Mouse (Mus musculus) thymus, postnatal 0 days (tissue): ENCODE measurements at regions not wholly inside any gene's neighbourhood (a gene's known extent, or its start where the extent isn't known, plus 50 kb on each side); places are given as distances from the start of the nearest gene placed in this dataset.
"Not testable (repeated sequence)": the region's sequence is repeated elsewhere in the genome, so short reads cannot be mapped to it uniquely, and the experiment has no call there.

Source experiments
- DNase-seq: peaks from one replicate; pipeline ENCODE4 v3.0.0-alpha.2; 2015; ENCODE audit warnings: low spot score

DNA sequence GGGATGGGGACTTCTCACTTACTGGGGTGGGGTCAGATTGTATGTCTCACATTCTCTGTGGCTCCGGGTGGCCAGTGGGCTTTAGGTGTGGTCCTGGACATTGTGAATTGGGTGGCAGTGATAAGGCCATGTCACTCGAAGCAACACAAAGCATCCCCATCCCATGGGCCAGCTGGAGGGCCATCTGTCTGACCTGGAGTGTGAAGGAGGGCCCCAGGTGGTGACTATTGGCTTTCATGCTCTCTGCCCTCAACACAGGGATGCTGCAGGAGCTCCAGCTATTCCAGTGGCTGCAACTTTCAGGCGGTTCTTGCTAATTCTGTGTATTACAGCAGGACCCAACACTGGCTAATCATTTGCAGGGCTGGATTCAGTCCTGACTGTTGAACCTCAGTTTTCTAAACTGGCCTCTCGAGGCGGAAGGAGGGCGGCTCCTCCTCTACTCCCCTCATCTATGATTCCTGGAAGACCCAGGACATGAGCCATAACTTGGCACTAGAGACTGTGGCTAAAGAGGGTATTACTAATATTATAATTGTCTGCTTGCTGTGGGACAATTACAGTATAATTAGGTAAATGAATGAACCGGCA lies 64.1 kb downstream of the 9530068E07Rik start:
- no peak for DNase-seq

GRCm38 (mm10) chr11:52471128-52471527 lies 74.9 kb downstream of the 9530068E07Rik start:
- DNase-seq = not testable (repeated sequence)

- DNase-seq = not testable (repeated sequence)
Measured at GRCm38 (mm10) chr11:52480111-52480510, 83.9 kb downstream of the 9530068E07Rik start.

DNA sequence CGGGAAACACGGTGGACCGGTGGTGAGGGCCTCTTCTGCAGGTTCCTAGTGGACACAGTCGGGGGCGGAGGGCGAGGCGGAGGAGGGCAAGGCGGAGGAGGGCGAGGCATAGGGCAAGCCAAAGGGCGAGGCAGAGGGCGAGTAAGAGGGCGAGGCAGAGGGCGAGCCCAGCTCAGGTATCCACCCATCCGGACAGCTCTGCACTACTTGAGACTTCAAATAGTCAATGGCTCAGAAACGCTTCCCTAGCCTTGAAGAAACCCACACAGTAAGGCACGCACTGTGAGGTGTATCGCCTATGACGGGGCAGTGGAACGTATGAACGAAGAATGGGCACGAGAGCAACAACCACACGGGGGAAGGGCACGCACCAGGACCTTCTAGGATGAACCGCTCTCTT lies 84.5 kb downstream of the 9530068E07Rik start:
- not testable (repeated sequence) for DNase-seq

GRCm38 (mm10) chr11:52483534-52483933 lies 87.3 kb downstream of the 9530068E07Rik start:
- DNase-seq = not testable (repeated sequence)

DNA sequence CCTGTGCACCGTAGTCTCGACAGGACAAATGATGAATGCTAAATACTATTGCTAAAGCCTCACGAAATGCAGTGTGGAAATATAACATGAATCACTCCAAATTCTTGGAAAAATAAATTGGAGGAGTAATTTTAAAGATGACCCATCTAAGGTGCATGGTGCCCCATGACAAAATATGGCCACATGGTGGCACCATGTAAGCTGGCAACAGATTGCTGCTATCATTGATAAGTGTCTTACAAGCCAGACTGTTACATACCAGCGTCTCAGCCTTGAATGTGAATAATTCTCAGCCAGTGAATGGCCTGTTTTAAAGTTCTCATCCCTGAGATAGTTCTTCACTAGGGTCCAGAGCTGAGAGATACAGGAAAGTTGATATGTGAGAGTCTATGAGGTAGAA lies 92.3 kb downstream of the 9530068E07Rik start:
- not testable (repeated sequence) for DNase-seq

- DNase-seq = no peak
Measured at GRCm38 (mm10) chr11:52493336-52493735, 97.1 kb downstream of the 9530068E07Rik start.

DNA sequence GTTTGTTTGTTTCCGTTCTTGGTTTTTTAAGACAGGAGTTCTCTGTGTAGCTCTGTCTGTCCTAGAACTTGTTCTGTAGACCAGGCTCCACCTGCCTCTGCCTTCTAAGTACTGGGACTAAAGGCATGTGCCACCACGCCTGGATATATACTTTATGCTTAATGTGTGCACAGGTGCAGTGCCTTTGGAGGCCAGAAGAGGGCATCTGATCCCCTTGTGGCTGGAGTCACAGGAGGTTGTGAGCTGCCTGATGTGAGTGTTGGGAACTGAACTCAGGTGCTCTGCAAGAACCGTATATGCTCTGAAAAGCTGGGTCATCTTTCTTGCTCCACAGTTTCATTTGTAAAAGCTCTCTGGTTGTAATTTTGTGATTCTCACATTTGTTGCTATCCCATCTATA lies 100.7 kb downstream of the 9530068E07Rik start:
- DNase-seq = no peak

DNA sequence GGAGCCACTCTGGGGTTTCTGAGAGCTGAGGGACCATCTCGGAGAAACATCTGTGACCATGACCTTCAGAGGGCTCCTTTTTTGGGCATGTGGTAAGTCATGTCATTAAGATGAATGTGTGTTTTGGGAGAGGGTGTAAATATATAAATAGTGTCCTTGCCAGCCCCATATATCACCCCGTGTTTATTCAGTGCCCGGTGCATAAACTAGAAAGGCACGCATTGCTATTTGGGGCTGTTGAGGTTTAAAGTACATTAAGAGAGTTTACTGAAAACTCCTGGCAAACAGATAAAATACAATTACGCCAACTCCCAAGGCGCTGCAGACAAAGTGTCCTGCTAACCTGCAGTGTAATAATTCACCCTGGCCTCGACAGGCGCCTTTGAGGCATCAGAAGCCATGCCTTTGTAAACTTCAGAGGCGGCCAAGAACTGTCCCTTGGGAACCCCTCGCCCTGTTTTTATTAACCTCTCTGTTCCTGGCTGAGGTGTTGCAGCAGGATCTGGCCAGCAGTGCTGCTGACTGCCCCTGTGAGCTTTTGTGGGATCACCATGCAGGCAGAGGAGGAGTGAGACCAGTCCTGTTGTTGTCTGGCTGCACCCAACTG lies 106.6 kb downstream of the 9530068E07Rik start:
- no peak for DNase-seq

DNA sequence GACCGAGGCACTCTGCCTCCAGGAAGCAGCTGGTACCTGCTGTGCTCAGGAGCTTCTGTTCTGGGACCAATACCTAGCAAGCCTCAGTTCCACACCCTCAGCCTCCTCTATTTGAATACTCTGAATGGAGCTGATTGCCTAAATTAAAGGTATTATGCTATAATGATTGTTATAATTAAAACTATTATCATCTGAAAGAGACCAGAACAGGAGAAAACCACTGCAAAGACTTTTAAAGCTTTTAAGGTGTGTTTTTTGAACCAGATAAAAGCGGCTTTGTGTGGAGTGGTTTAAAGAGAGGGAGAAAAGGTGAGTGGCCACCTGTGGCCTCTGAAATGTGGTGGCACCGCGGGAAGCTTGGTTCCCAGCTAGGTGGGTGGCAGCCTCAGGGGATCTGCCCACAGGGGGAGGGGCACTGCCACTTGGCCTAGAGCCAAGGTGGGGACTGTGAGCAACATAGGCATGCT lies 115.6 kb downstream of the 9530068E07Rik start:
- no peak for DNase-seq

DNA sequence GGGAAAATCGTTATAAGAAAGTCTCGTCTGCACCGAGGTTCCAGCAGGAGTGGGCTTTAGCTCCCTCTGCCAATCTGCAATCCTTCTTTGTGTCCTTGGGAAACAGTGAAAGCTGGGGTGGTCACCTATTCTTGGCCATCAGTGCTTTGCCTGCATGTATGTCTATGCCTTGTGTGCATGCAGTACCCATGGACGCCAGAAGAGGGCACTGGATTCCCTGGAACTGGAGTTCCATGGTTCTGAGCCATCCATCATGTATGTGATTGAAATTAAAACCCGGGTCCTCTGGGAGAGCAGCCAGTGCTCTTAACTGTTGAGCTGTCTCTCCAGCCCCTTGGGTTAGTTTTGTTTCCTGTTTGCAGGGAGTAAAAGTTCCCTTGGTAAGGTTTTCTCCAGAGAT lies 121.1 kb downstream of the 9530068E07Rik start:
- DNase-seq = peak; percentile 20

- DNase-seq = no peak
Measured at GRCm38 (mm10) chr11:52519877-52520276, 123.6 kb downstream of the 9530068E07Rik start.

GRCm38 (mm10) chr11:52521879-52522278 lies 125.7 kb downstream of the 9530068E07Rik start:
- no peak for DNase-seq

DNA sequence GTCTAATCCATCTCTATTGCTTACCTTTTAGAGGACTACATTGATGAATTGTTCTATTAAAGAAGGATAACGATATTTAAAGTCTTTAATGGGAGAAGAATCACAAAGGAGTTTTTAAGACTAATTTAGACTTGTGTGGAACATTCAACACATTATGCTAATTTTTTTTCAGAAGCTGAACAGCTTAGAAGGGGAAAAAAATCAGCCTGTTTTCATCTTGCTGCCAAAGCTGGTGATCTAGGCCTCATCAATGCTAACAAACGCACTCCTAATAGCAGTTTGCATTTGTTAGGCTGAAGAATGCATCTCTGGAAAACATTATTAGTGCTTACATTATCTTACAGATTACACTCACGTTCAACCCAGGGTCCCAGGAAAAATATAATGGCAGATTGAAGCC lies 126.2 kb downstream of the 9530068E07Rik start:
- no peak for DNase-seq

DNA sequence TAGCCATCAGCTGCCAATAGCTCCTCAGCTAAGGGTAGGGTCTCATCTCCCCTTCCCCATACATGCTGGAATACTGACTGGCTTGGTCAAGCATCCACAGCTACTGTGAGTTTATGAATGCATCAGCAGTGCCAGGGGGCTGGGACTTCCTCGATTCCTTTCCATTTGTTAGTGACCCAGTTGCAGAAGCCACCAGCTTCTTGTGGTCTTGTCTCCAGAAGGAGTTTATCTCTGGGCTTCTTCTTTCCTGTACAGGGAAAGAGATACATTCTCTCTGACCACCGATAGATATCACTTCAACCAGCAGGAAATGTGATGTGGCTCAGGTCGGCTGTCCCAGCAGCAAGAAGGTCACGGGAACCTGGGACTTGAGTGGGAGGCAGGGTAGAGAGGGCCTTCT lies 127.0 kb downstream of the 9530068E07Rik start:
- DNase-seq = no peak

DNA sequence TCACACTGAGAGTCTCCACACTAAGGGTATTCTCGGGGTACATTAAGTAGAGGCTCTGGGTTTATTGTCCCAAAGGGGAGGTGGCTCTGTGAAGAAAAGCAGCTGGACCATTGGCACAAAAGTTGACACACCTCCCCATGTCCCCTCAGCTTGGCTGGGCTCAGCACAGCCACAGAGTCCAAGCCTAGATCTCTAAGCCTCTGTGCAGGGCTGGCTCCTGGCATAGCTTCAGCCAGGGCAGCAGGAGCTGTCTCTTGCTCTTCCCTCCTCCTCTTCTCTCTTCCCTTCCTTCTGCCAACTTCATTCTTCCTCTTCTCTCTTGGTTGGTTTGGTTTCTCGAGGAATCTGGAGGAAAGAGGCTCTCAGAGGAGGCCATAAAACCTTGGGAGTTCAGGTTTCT lies 127.4 kb downstream of the 9530068E07Rik start:
- DNase-seq = no peak

GRCm38 (mm10) chr11:52525446-52525845 lies 129.2 kb downstream of the 9530068E07Rik start:
- no peak for DNase-seq

DNA sequence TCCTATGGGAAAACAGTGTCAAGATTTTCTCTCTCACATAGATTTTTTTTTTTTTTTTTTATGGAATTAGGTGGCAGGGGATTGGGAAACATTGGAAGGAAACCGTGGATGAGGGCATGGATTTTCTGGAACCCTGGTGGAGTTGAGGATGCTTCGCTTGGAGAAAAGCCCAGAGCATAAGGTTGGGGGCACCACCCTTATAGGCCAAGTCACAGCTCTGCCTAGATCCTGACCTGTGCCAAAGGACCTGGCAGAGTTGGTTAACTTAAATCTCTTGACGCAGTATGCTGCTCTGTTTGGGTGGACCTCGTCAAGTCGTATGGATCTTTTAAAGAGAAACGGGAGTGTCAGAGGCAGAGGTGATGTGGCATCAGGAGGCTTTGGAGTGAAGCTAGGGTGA lies 130.1 kb downstream of the 9530068E07Rik start:
- no peak for DNase-seq

- no peak for DNase-seq
Measured at GRCm38 (mm10) chr11:52533379-52533778, 137.2 kb downstream of the 9530068E07Rik start.

DNA sequence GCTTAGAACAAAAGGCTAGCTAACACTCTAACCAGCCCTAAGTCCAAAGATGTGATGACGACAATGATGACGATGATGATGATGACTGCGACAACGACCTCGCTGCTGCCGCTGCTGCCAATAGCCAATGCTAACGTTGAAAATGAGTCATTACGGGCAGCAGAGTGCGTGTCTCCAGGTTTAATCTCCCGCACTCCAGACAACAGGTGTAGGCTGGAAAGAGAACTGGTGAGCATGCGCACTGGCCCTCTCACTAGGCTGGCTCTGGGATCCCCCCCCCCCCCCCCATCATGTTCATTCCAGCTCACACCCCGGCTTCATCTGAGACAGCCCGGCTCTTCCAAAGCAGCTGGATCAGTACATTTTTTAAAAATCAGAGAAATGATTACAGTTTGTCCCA lies 138.4 kb downstream of the 9530068E07Rik start:
- no peak for DNase-seq

DNA sequence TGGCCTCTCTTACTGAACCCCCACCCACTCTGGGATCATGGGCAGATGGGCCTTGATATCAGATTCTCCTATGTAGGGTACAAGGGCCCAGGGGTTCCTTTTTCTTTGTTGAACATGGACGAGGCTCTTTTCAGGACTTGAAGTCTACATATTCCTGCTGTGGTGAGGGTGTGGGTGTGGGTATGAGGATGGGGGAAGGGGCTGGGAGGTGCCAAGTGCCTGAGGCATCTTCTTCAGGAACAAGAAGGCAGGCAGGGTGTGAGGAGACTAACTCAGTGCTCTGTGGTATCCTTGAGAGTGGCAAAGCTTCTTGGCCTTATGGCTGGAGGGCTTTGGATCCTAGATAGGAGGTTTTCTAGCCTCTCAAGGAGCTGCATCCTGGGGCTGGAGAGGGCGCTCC lies 140.0 kb downstream of the 9530068E07Rik start:
- no peak for DNase-seq

DNA sequence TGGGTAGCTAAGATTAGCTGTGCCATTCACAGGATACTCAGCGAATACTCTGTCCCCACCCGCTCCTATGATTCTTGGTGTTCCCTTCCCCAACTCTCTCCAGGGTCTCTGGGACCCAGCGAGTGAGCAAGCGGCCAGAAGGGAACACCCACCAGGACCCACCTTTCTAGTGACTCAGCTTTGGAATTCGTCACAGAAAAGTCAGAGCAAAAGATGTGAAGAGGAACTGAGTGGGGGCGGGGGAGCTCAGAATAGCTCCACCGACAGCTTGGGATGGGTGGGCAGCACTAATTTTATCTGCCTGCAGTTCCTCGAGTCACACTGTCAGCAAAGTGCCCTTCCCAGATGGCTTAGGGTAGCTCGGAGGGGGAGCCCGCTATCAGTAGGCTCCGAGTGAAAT lies 140.6 kb downstream of the 9530068E07Rik start:
- no peak for DNase-seq

- no peak for DNase-seq
Measured at GRCm38 (mm10) chr11:52537819-52538435, 141.7 kb downstream of the 9530068E07Rik start.
